Mouse (Mus musculus): Measurements from ENCODE around the gene Hoxa13. TPM values are rescaled to one million over a fixed set of nuclear protein-coding genes. Genes with fewer than 3 reads are reported as not detected.

The Hoxa13 gene
- polyA plus RNA-seq, 1 experiment from 2014 or later, result not detected

DNA sequence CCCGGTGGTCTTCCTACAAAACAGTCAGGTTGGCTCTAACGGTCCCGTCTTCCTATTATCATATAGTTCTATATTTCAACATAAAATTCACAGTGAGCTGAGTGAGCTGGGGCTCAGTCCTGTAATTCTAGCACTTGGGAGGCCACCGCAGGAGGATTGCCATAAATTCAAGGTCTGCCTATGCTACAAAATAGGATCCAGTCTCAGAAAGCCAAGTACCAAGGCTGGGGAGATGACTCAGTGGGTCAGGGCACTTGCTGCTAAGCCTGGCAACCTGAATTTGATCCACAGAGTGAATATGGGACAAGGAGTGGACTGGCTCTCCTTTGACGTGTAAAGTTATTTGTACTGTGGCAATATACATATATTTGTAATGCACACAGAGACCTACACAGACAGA is 23.2 kb upstream of the Hoxa13 start:
- H3K9me3 ChIP-seq (replicated peaks), result no peaks in the 10 kb centered on the region
- H3K27ac ChIP-seq, result no peak overlapping the region
- H3K4me2 ChIP-seq, result no peak overlapping the region
- 73% methylated on average over 5 of the region's 5 CpGs for whole genome bisulfite sequencing (ENCODE audit: insufficient replicate concordance)
- no peak overlapping the region for H3K9ac ChIP-seq
- ATAC-seq (ENCODE audit: low read depth) (no peak), DNase-seq (no peak)
- no peaks in the 10 kb centered on the region for H3K36me3 ChIP-seq
- H3K4me3 ChIP-seq (replicated peaks), result no peak overlapping the region
- peaks cover 28% of the 10 kb centered on the region for H3K27me3 ChIP-seq
- no peaks in the 10 kb centered on the region for H3K4me1 ChIP-seq (replicated peaks)

GRCm38 (mm10) chr6:52281084-52281483 is 20.4 kb upstream of the Hoxa13 start:
- Histone ChIP-seq H3K4me3 (replicated peaks) (no peak overlapping the region), H3K4me1 (replicated peaks) (no peaks in the 10 kb centered on the region), H3K4me2 (no peak overlapping the region), H3K9ac (no peak overlapping the region), H3K36me3 (no peaks in the 10 kb centered on the region), H3K9me3 (replicated peaks) (no peaks in the 10 kb centered on the region), H3K27ac (no peak overlapping the region), H3K27me3 (peaks cover 44% of the 10 kb centered on the region)
- ATAC-seq (ENCODE audit: low read depth) (no peak), DNase-seq (no peak)
- 48% methylated on average over 12 of the region's 12 CpGs for WGBS (ENCODE audit: insufficient replicate concordance)

- H3K9ac ChIP-seq, result no peak overlapping the region
- no peaks in the 10 kb centered on the region for H3K36me3 ChIP-seq
- DNase-seq (no peak), ATAC-seq (ENCODE audit: low read depth) (no peak)
- H3K9me3 ChIP-seq (replicated peaks), result no peaks in the 10 kb centered on the region
- H3K27ac ChIP-seq, result no peak overlapping the region
- H3K4me1 ChIP-seq (replicated peaks), result no peaks in the 10 kb centered on the region
- no peak overlapping the region for H3K4me3 ChIP-seq (replicated peaks)
- WGBS (ENCODE audit: insufficient replicate concordance), result 12% methylated on average over 5 of the region's 5 CpGs
- H3K27me3 ChIP-seq, result peaks cover 78% of the 10 kb centered on the region
- no peak overlapping the region for H3K4me2 ChIP-seq
Measured at GRCm38 (mm10) chr6:52276920-52277319, 16.2 kb upstream of the Hoxa13 start.

DNA sequence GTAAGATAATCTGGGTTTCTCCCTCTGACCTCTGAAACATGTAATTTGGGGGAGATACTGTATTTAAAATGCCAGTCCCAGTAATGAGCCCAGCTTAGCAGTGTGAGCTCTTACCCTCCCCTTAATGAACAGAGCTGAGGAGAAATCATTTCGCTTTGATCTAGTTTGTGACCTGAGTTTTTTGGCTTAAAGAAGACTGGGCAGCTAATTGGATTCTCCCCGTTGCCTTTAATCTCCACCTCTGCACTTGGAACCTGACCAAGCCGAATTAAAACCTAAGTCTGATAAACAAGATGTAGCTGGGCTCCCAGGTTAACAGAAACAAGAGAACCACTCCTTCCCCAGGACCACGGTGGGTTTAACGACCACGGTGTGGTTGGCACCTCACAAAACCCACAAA is 15.7 kb upstream of the Hoxa13 start:
- no peak for ATAC-seq (ENCODE audit: low read depth)
- no peak overlapping the region for H3K9ac ChIP-seq
- H3K4me1 ChIP-seq (replicated peaks), result no peaks in the 10 kb centered on the region
- H3K27me3 ChIP-seq, result peaks cover 82% of the 10 kb centered on the region
- no peak overlapping the region for H3K4me2 ChIP-seq
- no peak overlapping the region for H3K27ac ChIP-seq
- H3K36me3 ChIP-seq, result no peaks in the 10 kb centered on the region
- no peak overlapping the region for H3K4me3 ChIP-seq (replicated peaks)
- DNase-seq, result no peak
- WGBS (ENCODE audit: insufficient replicate concordance), result 4% methylated on average over 6 of the region's 6 CpGs
- no peaks in the 10 kb centered on the region for H3K9me3 ChIP-seq (replicated peaks)

- DNase-seq, result no peak
- Histone ChIP-seq H3K4me2 (no peak overlapping the region), H3K9ac (no peak overlapping the region)
Measured at GRCm38 (mm10) chr6:52275563-52276280, 15.0 kb upstream of the Hoxa13 start.

DNA sequence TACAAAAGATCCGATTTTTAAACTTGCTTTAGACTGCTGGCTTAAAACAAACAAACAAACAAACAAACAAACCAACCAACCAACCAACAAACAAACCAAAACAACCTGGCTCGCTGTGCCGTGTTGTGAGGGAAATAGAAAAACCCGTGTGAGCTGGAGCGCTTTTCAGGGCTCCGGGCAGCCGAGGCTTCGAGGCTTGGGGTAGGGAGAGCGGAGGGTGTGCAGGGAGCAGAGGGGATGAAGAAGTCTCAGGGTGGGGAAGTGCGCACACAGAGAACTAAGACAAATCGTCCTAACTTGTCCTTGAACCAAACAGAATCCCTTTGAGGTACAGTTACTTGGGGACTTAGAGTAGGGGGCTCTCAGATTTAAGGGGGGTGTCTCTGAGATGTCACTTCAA is 13.9 kb upstream of the Hoxa13 start:
- Histone ChIP-seq H3K27me3 (peaks cover 87% of the 10 kb centered on the region), H3K9me3 (replicated peaks) (no peaks in the 10 kb centered on the region), H3K27ac (no peak overlapping the region), H3K9ac (no peak overlapping the region), H3K4me1 (replicated peaks) (no peaks in the 10 kb centered on the region), H3K4me2 (no peak overlapping the region), H3K36me3 (no peaks in the 10 kb centered on the region), H3K4me3 (replicated peaks) (no peak overlapping the region)
- DNase-seq (no peak), ATAC-seq (ENCODE audit: low read depth) (no peak)
- 10% methylated on average over 11 of the region's 11 CpGs for WGBS (ENCODE audit: insufficient replicate concordance)

More at GRCm38 (mm10) chr6:52275563-52276280, 15.0 kb upstream of the Hoxa13 start:
- peaks cover 82% of the 10 kb centered on the region for H3K27me3 ChIP-seq
- ATAC-seq (ENCODE audit: low read depth), result no peak
- no peak overlapping the region for H3K27ac ChIP-seq
- no peaks in the 10 kb centered on the region for H3K9me3 ChIP-seq (replicated peaks)
- no peaks in the 10 kb centered on the region for H3K36me3 ChIP-seq
- no peaks in the 10 kb centered on the region for H3K4me1 ChIP-seq (replicated peaks)
- 15% methylated on average over 8 of the region's 8 CpGs for WGBS (ENCODE audit: insufficient replicate concordance)
- no peak overlapping the region for H3K4me3 ChIP-seq (replicated peaks)

DNA sequence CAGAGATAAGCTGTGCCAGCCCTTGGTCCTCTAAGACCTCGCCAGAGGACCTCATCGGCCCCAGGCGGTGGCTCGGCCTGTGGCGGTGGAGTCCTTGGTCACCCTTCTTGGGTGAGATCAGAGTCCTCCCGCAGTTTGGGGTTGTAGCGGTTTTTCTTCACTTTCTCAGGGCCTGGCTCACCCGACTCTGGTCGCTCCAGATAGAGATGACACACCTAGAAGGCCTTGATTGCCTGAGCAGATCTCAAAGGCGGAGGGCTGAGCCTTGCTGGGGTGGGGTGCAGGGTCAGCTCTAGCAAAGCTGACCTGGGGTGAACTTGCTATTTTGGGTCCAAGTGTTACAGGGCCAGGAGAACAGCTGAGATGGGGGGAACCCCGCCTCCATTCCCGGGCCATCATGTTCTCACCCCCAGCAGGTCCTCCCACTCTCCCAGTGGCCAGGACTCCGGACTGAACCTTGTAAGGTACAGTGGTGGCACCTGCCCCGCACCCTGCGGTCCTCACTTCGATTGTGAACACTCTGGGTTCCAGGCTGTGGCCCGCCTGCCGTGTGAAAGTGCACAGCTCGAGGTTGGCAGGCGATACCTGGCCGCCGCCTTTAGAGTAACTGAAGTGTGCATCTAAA is 13.1 kb upstream of the Hoxa13 start:
- no peak for ATAC-seq (ENCODE audit: low read depth)

DNA sequence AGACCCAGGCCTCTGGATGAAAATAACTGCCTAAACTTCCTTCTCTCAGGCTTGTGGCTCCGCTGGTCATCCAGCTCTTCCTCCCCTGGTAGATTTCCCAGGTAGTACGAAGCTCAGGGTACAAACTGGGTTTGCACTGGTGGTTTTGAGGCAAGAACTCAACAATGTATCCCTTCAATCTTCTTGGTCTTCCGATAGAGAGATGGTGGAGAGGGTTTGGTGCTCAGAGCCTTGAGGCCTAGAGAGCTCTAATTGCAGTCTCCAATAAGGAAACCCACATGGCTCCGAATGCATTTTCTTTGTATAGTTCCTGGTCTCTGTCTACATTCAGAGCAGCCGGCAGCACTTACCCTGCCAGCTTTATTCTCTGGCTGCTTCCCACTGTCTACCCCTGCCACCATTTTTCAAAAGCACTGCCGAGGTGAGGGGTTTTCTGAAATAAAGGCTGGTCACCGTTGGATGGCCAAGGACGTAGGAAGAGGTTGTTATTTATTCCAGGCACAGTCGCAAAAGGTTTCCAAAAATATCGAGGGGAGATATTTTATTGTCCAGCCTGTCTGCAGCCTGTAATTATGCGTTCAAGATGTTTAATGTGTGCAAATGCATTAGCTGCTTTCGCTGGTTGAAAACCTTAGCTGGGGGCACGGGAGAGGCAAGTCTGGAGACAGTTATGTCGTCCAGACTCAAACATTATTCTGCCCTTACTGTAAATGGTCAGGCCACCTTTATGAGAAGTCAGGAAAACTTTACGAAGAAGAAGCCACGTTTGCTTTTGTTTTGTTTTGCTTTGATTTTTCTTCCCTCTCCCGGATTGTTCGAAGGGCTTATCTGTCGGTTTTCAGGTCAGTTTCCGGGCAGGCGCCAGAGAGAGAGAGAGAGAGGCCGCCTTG is 12.3 kb upstream of the Hoxa13 start:
- no peak overlapping the region for H3K27ac ChIP-seq
- 9% methylated on average over 21 of the region's 22 CpGs for WGBS (ENCODE audit: insufficient replicate concordance)
- no peak overlapping the region for H3K9ac ChIP-seq
- H3K4me1 ChIP-seq (replicated peaks), result no peaks in the 10 kb centered on the region
- H3K9me3 ChIP-seq (replicated peaks), result no peaks in the 10 kb centered on the region
- no peak for ATAC-seq (ENCODE audit: low read depth)
- H3K4me2 ChIP-seq, result no peak overlapping the region
- H3K27me3 ChIP-seq, result peaks cover 98% of the 10 kb centered on the region
- H3K36me3 ChIP-seq, result no peaks in the 10 kb centered on the region
- no peak for DNase-seq
- no peak overlapping the region for H3K4me3 ChIP-seq (replicated peaks)

More for the DNA sequence above, 13.1 kb upstream of the Hoxa13 start:
- Histone ChIP-seq H3K4me3 (replicated peaks) (no peak overlapping the region), H3K27ac (no peak overlapping the region), H3K9ac (no peak overlapping the region), H3K36me3 (no peaks in the 10 kb centered on the region), H3K4me1 (replicated peaks) (no peaks in the 10 kb centered on the region), H3K9me3 (replicated peaks) (no peaks in the 10 kb centered on the region), H3K27me3 (peaks cover 93% of the 10 kb centered on the region), H3K4me2 (no peak overlapping the region)
- WGBS (ENCODE audit: insufficient replicate concordance), result 4% methylated on average over 22 of the region's 22 CpGs
- DNase-seq, result no peak

DNA sequence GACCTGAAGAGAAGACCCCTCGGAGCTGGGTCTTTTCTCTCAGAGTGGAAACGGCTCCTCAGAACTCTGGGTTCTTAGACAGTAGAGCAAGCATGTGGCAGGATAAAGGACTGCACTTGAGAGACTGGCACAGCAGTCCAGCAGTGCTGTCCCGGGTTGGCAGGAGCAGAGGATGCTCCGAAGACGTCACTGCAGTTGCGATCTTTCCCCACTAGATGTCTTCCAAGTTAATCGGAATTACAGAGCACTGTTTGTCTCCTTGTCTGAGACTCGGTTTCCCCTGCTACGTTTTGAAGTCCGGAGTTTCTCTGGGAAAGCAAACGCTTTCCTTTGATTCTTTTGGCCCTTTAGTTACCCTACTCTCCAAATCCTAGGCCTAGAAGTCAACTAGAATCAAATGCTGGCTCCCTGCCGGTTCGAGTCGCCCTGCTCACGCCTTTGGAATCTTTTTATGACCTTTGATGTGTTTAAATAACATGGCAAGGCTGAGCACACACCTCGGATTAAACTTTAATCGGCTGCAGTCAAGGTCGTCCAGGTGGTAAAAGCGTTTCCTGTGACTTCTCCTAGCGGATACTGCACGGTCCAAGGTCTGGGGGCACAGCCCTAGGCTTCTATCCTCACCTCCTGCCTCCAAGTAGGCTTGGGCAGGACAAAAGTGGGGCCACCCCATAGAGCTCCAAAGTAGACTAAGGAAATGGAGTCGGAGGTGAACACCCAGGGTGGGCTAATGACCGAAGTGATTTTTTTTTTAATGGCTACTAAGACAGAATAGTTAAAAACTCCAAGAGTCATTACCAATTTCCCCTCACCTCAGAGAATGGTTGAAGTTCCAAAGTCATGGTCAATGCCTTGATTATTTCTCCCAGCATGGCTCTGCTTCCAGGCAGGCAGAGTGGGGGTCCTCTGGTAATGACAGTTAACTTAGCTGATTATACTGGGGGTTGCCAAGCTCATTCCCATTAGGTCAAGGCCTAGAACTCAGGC is 10.1 kb upstream of the Hoxa13 start:
- H3K36me3 ChIP-seq, result no peaks in the 10 kb centered on the region
- WGBS (ENCODE audit: insufficient replicate concordance), result 9% methylated on average over 23 of the region's 23 CpGs

DNA sequence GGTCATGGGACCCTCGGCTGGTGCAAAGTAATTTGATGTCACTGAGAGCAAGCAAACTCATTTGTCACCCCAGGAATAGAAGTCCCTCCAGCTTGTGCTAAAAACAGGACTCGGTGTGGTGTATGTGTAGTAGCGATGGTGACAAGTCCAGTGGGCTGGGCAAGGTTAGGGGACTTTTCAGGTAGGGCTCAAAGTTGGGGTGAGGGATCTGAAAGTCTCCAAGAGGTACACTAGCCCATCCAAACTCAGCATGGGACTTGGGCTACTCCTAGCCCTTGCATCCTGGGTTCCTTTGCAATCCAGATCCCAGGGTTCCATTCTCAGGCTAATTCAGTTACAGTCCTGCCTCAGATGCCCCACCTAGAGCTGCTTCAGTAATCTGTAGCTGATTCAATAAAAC is 8.1 kb upstream of the Hoxa13 start:
- Histone ChIP-seq H3K9me3 (replicated peaks) (no peaks in the 10 kb centered on the region), H3K4me1 (replicated peaks) (no peaks in the 10 kb centered on the region), H3K36me3 (no peaks in the 10 kb centered on the region), H3K4me2 (no peak overlapping the region), H3K27me3 (peaks cover 97% of the 10 kb centered on the region), H3K27ac (no peak overlapping the region), H3K4me3 (replicated peaks) (no peak overlapping the region), H3K9ac (no peak overlapping the region)
- DNase-seq (no peak), ATAC-seq (ENCODE audit: low read depth) (no peak)
- 5% methylated on average over 3 of the region's 3 CpGs for WGBS (ENCODE audit: insufficient replicate concordance)

More for the DNA sequence above, 10.1 kb upstream of the Hoxa13 start:
- H3K9ac ChIP-seq, result no peak overlapping the region
- ATAC-seq (ENCODE audit: low read depth) (no peak), DNase-seq (no peak)
- H3K27ac ChIP-seq, result no peak overlapping the region
- H3K4me2 ChIP-seq, result no peak overlapping the region
- H3K9me3 ChIP-seq (replicated peaks), result no peaks in the 10 kb centered on the region
- H3K4me1 ChIP-seq (replicated peaks), result no peaks in the 10 kb centered on the region
- H3K4me3 ChIP-seq (replicated peaks), result no peak overlapping the region
- peaks cover 97% of the 10 kb centered on the region for H3K27me3 ChIP-seq
